Comparison of ENCODE assay signal across 17 mouse cellular contexts in genomic region chr2:146416283-146416682, GRCm38 (mm10).
"Had no signal": no experiment of that assay in that cellular context is flagged by ENCODE, and none has a peak within 500 bp of the region (broad histone marks: within the 10 kb centered on the region; RNA-seq: fewer than 3 reads in every experiment).

No protein-coding gene starts in this region.

- ATAC-seq: hindbrain, postnatal 0 days; intestine, embryonic 16.5 days; liver, embryonic 12.5 days had no signal

- DNase-seq: gastrocnemius, adult 2 months; gastrocnemius, postnatal 10 days; gastrocnemius, postnatal 25 days; heart, adult 18-20 months; heart, postnatal 14 days; heart, postnatal 36 days; kidney, adult 11 months; kidney, adult 2 months; kidney, adult 9 months; kidney, postnatal 14 days; kidney, postnatal 36 days; layer of hippocampus, adult 9-11 months; layer of hippocampus, postnatal 36 days; left cerebral cortex, postnatal 4 days had no signal
